Mouse (Mus musculus) intestine, postnatal 0 days (tissue): Measurements from ENCODE around the gene Tmem178b. TPM values are rescaled to one million over a fixed set of nuclear protein-coding genes. Genes with fewer than 3 reads are reported as not detected.

Source experiments
- ATAC-seq: fragments of 200-750 bp; cut with Nextera tagmentation; 2 replicates; pipeline ENCODE4 v1.8.0; 2017; ENCODE audit warnings: mild to moderate bottlenecking, moderate TSS enrichment, moderate library complexity
- H3K27ac ChIP-seq: fragments of 300-500 bp; sonication (generic); 2 replicates; pipeline ENCODE4 v1.5.1; 2014; ENCODE audit warnings: mild to moderate bottlenecking, low read depth, low read length, moderate library complexity
- H3K27me3 ChIP-seq: fragments of 300-500 bp; sonication (generic); replicated peaks from 2 replicates; pipeline ENCODE4 v1.6.1; 2014; ENCODE audit warnings: low read length, mixed read lengths; ENCODE audit not compliant: control insufficient read depth, insufficient read depth
- H3K36me3 ChIP-seq: fragments of 300-500 bp; sonication (generic); 2 replicates; pipeline ENCODE4 v1.6.1; 2014; ENCODE audit warnings: mild to moderate bottlenecking, moderate library complexity; ENCODE audit not compliant: control insufficient read depth, insufficient read depth
- H3K4me1 ChIP-seq: fragments of 300-500 bp; sonication (generic); replicated peaks from 2 replicates; pipeline ENCODE4 v1.6.1; 2014; ENCODE audit warnings: antibody characterized with exemption, low read length, mixed read lengths; ENCODE audit not compliant: control insufficient read depth, insufficient read depth
- H3K4me2 ChIP-seq: fragments of 300-500 bp; sonication (generic); replicated peaks from 2 replicates; pipeline ENCODE4 v1.6.1; 2014; ENCODE audit warnings: low read depth, mild to moderate bottlenecking, moderate library complexity
- H3K4me3 ChIP-seq: fragments of 300-500 bp; sonication (generic); 2 replicates; pipeline ENCODE4 v1.5.1; 2014; ENCODE audit warnings: low read depth, low read length
- H3K9ac ChIP-seq: fragments of 300-500 bp; sonication (generic); 2 replicates; pipeline ENCODE4 v1.6.1; 2014; ENCODE audit warnings: mild to moderate bottlenecking, low read depth, low read length
- H3K9me3 ChIP-seq: fragments of 300-500 bp; sonication (generic); 2 replicates; pipeline ENCODE4 v1.6.1; 2016; ENCODE audit warnings: mixed run types; ENCODE audit not compliant: control insufficient read depth
- CTCF ChIP-seq: sonication (generic); IDR thresholded peaks from 2 replicates; pipeline ENCODE4 v1.5.1; 2016; ENCODE audit warnings: low read depth, mild to moderate bottlenecking, control low read depth, antibody characterized with exemption, moderate library complexity
- WGBS: fragments of 180-500 bp; shearing (Covaris S2); extraction: QIAGEN DNeasy Blood & Tissue Kit; methylation state at CpG from one replicate; pipeline ENCODE4 v1.1.7; 2014; 5-methylcytosine and 5-hydroxymethylcytosine counted together
- polyA plus RNA-seq: library from polyadenylated mRNA; unstranded; fragments of >200 nt; fragmentation: Nextera tagmentation; extraction: Ambion mirVana; gene quantifications from 2 replicates; pipeline ENCODE4 v1.2.1, GENCODE M21; 2015

Gene Tmem178b
- polyA plus RNA-seq, 1 experiment from 2014 or later = 0.60 TPM

- ATAC-seq = no peak
- no peak for TF ChIP-seq CTCF
- Histone ChIP-seq H3K27ac (no peak overlapping the region), H3K27me3 (no peaks in the 10 kb centered on the region), H3K9me3 (no peaks in the 10 kb centered on the region), H3K4me3 (no peak overlapping the region), H3K4me1 (no peaks in the 10 kb centered on the region), H3K4me2 (no peak overlapping the region), H3K9ac (no peak overlapping the region), H3K36me3 (no peaks in the 10 kb centered on the region)
- 72% methylated on average over 4 of the region's 4 CpGs for WGBS
Observed at GRCm38 (mm10) chr6:39964606-39965005, 91.5 kb downstream of the Tmem178b start.

GRCm38 (mm10) chr6:39970281-39970680 lies 97.2 kb downstream of the Tmem178b start:
- Histone ChIP-seq H3K4me2 (no peak overlapping the region), H3K4me3 (no peak overlapping the region), H3K9me3 (no peaks in the 10 kb centered on the region), H3K36me3 (no peaks in the 10 kb centered on the region), H3K27me3 (no peaks in the 10 kb centered on the region), H3K9ac (no peak overlapping the region), H3K4me1 (no peaks in the 10 kb centered on the region), H3K27ac (no peak overlapping the region)
- no peak for TF ChIP-seq CTCF
- no peak for ATAC-seq

DNA sequence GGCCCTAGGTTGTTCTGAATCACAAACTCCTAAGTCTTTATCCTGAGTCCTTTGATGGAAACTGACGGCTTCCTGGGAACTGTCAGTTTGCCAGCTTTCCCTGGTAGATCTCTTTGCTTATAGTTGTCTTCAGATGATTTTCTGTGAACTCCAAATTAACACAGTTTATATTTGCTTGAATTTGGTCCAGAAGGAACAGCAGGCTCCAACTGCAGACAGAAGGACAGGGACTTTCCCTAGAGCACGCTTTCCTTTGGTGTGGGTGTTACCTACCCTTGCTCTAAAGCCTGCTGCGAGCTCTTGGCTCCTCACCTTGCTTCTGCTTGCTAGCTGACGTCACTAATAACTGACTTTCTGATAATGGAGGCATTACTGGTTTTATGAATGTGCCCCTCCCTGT lies 105.9 kb downstream of the Tmem178b start:
- Histone ChIP-seq H3K27ac (no peak overlapping the region), H3K36me3 (no peaks in the 10 kb centered on the region), H3K9me3 (no peaks in the 10 kb centered on the region), H3K4me2 (no peak overlapping the region), H3K27me3 (no peaks in the 10 kb centered on the region), H3K4me1 (no peaks in the 10 kb centered on the region), H3K4me3 (no peak overlapping the region), H3K9ac (no peak overlapping the region)
- WGBS = 46% methylated on average over 4 of the region's 4 CpGs
- TF ChIP-seq CTCF = no peak
- ATAC-seq = no peak

GRCm38 (mm10) chr6:39990772-39991171 lies 117.7 kb downstream of the Tmem178b start:
- no peak for TF ChIP-seq CTCF
- Histone ChIP-seq H3K9ac (no peak overlapping the region), H3K27ac (no peak overlapping the region), H3K4me2 (no peak overlapping the region), H3K9me3 (no peaks in the 10 kb centered on the region), H3K4me1 (no peaks in the 10 kb centered on the region), H3K4me3 (no peak overlapping the region), H3K36me3 (no peaks in the 10 kb centered on the region), H3K27me3 (no peaks in the 10 kb centered on the region)
- ATAC-seq = no peak
- WGBS = 71% methylated on average over 4 of the region's 4 CpGs

DNA sequence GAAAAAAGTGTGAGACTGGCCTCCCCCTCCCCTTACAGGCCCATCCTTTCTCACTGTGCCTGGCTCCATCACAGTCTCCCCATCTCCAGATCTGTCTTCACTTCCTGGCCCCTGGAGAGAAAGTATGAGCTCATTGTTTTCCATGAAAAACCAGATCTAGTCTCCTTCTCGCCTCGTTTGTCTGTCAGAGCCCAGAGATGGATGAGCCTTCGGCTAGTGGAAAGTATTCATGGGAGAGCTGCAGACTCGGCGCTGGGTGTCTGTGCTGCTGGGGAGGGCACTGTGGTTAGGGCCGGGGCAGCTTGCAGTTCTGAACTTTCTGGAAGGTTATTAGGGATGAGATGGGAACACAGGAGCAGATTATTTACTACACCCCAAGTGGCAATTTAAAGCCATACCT lies 118.9 kb downstream of the Tmem178b start:
- no peaks in the 10 kb centered on the region for H3K27me3 ChIP-seq
- no peak for TF ChIP-seq CTCF
- no peak overlapping the region for H3K9ac ChIP-seq
- no peaks in the 10 kb centered on the region for H3K4me1 ChIP-seq
- H3K9me3 ChIP-seq = no peaks in the 10 kb centered on the region
- ATAC-seq = no peak
- no peak overlapping the region for H3K4me3 ChIP-seq
- H3K4me2 ChIP-seq = no peak overlapping the region
- H3K36me3 ChIP-seq = no peaks in the 10 kb centered on the region
- 56% methylated on average over 6 of the region's 6 CpGs for WGBS
- no peak overlapping the region for H3K27ac ChIP-seq

GRCm38 (mm10) chr6:40006006-40006765 lies 133.1 kb downstream of the Tmem178b start:
- 87% methylated on average over 11 of the region's 11 CpGs for WGBS
- Histone ChIP-seq H3K4me2 (no peak overlapping the region), H3K36me3 (no peaks in the 10 kb centered on the region), H3K9ac (no peak overlapping the region), H3K4me1 (no peaks in the 10 kb centered on the region), H3K27me3 (no peaks in the 10 kb centered on the region), H3K4me3 (no peak overlapping the region), H3K9me3 (no peaks in the 10 kb centered on the region), H3K27ac (no peak overlapping the region)
- no peak for TF ChIP-seq CTCF
- ATAC-seq = no peak
